Mouse (Mus musculus) colon, adult 2 months (tissue): ENCODE measurements around the gene Sycp1. TPM values are rescaled to one million over a fixed set of nuclear protein-coding genes. Genes with fewer than 3 reads are reported as not detected.

Source experiments
- polyA plus RNA-seq: library from polyadenylated mRNA; depleted of rRNA; stranded (reverse); fragments of >200 nt; gene quantifications from 2 replicates; pipeline ENCODE4 v1.2.3, GENCODE M21; 2012; rRNA removed

Gene Sycp1
- not detected in 2 replicates for polyA plus RNA-seq

DNA sequence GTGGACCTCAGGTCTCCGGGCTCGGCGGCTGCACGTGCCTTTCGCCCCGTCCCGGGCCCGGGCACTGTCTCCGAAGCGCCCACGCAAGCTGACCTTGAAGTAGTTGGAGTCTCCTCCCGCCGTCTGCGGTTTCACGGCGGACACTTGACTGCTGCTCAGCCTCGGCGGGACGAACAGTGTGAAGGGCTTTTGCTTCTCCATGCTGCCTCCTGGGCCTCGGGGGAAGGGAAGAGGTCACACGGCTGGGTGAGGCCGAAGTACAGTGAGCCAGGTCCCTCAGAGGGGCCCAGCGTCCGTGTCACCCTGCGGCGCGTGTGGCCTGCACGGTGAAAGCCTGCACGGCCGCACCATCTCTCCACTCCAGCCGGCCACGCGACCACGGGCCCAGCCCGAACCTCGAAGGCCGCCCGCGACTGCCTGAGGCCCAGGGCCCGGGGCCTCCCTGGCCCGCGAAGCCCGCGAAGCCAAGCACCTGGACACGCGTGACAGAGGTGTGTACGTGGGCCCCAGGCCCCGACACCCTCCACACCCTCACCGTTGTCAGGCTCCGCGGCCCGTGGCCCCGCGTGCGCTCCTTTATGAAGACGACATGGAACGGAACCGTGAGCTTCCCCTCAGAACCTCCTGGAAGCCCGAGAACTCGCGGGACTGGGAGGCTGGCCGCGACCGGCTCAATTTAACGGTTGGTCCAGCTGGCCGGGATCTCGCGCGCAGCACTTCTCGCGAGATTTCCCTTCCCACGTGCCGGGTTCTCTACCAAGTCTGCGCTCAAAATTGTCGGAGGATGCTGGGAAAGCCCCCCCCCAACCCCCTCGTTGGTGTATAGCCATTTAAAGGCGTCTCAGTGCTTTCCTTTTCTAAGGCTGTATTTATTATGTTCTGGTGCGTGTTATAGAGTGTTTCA is at the start of gene Sycp1:
Gene Sycp1, minus strand, starts transcription at position 650 of the 904 bp plus-strand sequence.

DNA sequence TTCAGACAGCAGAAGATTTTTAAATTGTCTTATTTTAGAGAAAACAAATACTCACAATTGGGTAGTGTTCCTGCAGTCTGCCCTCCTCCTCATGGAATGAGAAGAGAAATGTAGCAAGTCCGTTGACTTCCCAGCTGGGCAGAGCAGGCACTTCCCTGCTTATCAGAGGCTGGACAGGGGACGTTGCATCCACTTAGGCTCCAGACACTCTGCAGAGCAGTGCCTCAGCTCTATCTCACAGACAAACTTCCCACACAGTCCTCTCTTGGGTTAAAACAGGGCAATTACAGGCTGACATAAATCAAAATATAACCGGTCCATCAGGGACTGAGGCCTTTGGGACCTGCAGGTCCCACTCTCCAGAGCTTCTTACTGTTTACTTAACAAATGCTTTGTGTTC is 28.1 kb upstream of the Sycp1 start, which contains the start of gene Nr1h5:
Gene Nr1h5, minus strand, starts transcription at position 101 of the 400 bp plus-strand sequence.

DNA sequence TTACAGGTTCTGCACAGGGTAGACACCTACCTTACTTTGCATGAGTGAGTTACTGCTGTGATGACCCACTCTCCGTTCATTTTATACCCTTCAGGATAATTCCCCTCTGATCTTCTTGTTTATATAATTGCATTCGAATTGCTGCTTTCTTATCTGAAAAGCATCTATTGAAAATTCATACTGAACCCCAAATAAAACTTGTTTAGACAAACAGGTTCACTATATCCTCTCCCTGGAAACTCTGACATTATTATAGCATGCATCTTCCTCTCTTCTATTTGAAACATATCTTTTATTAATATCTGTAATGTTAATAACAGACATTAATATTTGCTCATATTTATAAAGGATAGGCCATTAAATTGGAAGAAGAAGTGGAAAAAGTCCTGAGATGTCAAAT is 153.3 kb downstream of the Sycp1 start, which contains the start of gene Tshb:
Gene Tshb, minus strand, starts transcription at position 101 of the 400 bp plus-strand sequence.

Other genes starting within 250 kb of the Sycp1 start
- 3.5 and 3.6 TPM in 2 replicates for gene Tspan2, start 201.6 kb downstream of the Sycp1 start, polyA plus RNA-seq
- gene Tshb, start 153.4 kb downstream of the Sycp1 start, polyA plus RNA-seq = not detected in 2 replicates
- gene Nr1h5, start 28.0 kb upstream of the Sycp1 start, polyA plus RNA-seq = not detected in 2 replicates
- gene Sike1, start 59.6 kb upstream of the Sycp1 start, polyA plus RNA-seq = 18.2 and 23.7 TPM in 2 replicates
- gene Csde1, start 84.3 kb upstream of the Sycp1 start, polyA plus RNA-seq = 10.5 and 15.2 TPM in 2 replicates
- gene Nras, start 122.2 kb upstream of the Sycp1 start, polyA plus RNA-seq = 6.5 and 9.1 TPM in 2 replicates
- gene Ampd1, start 137.9 kb upstream of the Sycp1 start, polyA plus RNA-seq = 0.05 TPM in 1 of 2 replicates, not detected in the other
- gene Dennd2c, start 166.5 kb upstream of the Sycp1 start, polyA plus RNA-seq = 0.36 and 0.55 TPM in 2 replicates
- gene Bcas2, start 235.6 kb upstream of the Sycp1 start, polyA plus RNA-seq = 19.2 and 22.4 TPM in 2 replicates